Mouse (Mus musculus) kidney, adult 2 months (tissue): Measurements from ENCODE around the gene Tuba4a. TPM values are rescaled to one million over a fixed set of nuclear protein-coding genes. Genes with fewer than 3 reads are reported as not detected.
A peak's percentile ranks its signal among the peaks of the same experiment; 100 is the strongest.

Source experiments
- DNase-seq: peaks from one replicate; pipeline ENCODE4 v3.0.0; 2021
- H3K27ac ChIP-seq: fragments of 200-500 bp; 2 replicates; pipeline ENCODE4 v1.5.1; 2012; ENCODE audit warnings: low read depth, low read length, control low read depth, inconsistent platforms; ENCODE audit not compliant: insufficient read depth
- H3K27me3 ChIP-seq: fragments of 200-500 bp; replicated peaks from 2 replicates; pipeline ENCODE4 v1.6.1; 2012; ENCODE audit warnings: mild to moderate bottlenecking, moderate library complexity, low read length, inconsistent platforms; ENCODE audit not compliant: control insufficient read depth, insufficient read depth
- H3K36me3 ChIP-seq: fragments of 200-500 bp; 2 replicates; pipeline ENCODE4 v1.6.1; 2012; ENCODE audit warnings: mild to moderate bottlenecking, moderate library complexity, low read length, inconsistent platforms; ENCODE audit not compliant: control insufficient read depth, insufficient read depth
- H3K4me1 ChIP-seq: fragments of 200-500 bp; 2 replicates; pipeline ENCODE4 v1.6.1; 2011; ENCODE audit warnings: low read length; ENCODE audit not compliant: control insufficient read depth, insufficient read depth
- H3K4me3 ChIP-seq: fragments of 200-500 bp; 2 replicates; pipeline ENCODE4 v1.5.1; 2011; ENCODE audit warnings: mild to moderate bottlenecking, low read depth, low read length, control low read depth; ENCODE audit not compliant: insufficient read depth
- CTCF ChIP-seq: fragments of 200-500 bp; conservative IDR thresholded peaks from 2 replicates; pipeline ENCODE4 v1.5.1; 2011; ENCODE audit warnings: low read depth, mild to moderate bottlenecking, control low read depth, low read length, moderate library complexity, mixed read lengths; ENCODE audit not compliant: insufficient read depth, insufficient read length
- POLR2A ChIP-seq: fragments of 200-500 bp; IDR thresholded peaks from one replicate; pipeline ENCODE4 v1.6.1; 2011; ENCODE audit warnings: low read depth, low read length, control low read depth
- WGBS: fragments of 180-500 bp; shearing (Covaris S2); methylation state at CpG from one replicate; pipeline ENCODE4 v1.1.7; 2018; 5-methylcytosine and 5-hydroxymethylcytosine counted together
- polyA plus RNA-seq: library from polyadenylated mRNA; depleted of rRNA; stranded (reverse); fragments of >200 nt; gene quantifications from 2 replicates; pipeline ENCODE4 v1.2.3, GENCODE M21; 2012

The Tuba4a gene
- polyA plus RNA-seq, 1 experiment, result 301 TPM

DNA sequence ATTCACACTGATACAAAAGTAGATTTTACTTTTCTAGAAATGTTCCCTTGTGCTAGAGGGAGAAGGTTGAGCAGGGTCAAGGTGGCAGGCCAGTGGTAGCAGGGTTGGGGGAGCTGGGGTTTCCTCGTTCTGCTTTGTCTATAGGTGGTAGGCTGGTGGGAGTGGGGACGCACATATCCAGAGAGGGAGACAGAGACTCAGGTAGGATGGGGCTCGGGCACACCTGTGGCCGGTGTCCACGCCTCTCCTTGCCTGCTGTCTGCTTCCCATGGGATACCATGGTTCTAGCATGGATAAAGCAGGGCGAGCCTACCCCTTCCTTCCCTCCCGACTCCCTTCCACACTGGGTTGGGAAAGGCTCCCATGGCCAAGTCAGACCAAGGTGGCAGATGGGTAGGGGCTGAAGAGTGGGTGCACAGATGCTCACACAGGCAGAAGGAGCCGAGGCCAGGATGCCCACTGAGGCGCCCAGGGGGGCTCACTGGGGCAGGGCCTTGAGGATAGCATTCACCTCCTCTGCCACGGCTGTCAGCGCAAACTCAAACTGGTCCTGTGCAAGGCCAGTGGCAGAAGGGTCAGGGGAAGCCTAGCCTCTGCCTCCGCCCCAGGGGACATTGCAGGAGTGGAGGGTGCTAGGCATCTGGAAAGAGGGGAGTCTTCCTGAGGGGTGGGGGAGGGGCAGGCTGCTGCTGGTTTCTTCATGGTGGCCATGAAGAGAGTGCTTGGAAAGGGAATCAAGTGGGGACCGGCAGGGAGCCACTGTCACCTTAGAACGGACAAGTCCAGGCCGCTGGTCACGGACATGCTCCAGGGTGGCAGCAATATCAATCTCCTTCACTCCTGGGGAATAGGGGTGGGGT is 27.6 kb upstream of the Tuba4a start:
- H3K4me3 ChIP-seq, result no peak overlapping the region
- TF ChIP-seq POLR2A (no peak), CTCF (no peak)
- DNase-seq, result no peak
- H3K27me3 ChIP-seq, result no peaks in the 10 kb centered on the region
- no peaks in the 10 kb centered on the region for H3K4me1 ChIP-seq
- WGBS, result 80% methylated on average over 16 of the region's 16 CpGs
- H3K27ac ChIP-seq, result no peak overlapping the region
- no peaks in the 10 kb centered on the region for H3K36me3 ChIP-seq

- DNase-seq, result peak; percentile 71
- WGBS, result 35% methylated on average over 4 of the region's 4 CpGs
- no peaks in the 10 kb centered on the region for H3K4me1 ChIP-seq
- no peak overlapping the region for H3K27ac ChIP-seq
- H3K27me3 ChIP-seq, result no peaks in the 10 kb centered on the region
- no peaks in the 10 kb centered on the region; the same call in 1 of the 2 replicates for H3K36me3 ChIP-seq
- TF ChIP-seq CTCF (no peak), POLR2A (no peak)
- H3K4me3 ChIP-seq, result no peak overlapping the region
Observed at GRCm38 (mm10) chr1:75244836-75245235, 25.2 kb upstream of the Tuba4a start.

GRCm38 (mm10) chr1:75244175-75244826 is 24.6 kb upstream of the Tuba4a start:
- TF ChIP-seq POLR2A, result no peak
- no peak for TF ChIP-seq CTCF
- WGBS, result 92% methylated on average over 12 of the region's 12 CpGs

DNA sequence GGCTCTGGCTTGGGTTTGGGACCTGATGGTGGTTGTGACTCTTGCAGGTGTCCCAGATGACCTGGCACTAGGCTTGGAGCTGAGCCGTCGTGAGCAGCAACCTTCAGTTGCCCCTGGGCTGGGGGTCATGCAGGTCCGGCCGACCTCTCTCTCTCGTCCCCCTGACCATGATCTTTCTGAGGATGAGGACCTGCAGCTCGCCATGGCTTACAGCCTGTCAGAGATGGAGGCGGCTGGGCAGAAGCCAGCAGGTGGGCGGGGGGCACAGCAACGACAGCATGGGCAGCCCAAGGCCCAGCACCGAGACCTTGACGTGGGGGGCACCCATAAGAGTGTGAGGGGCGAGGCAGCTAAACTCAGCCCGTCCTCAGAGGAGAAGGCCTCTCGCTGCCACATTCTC is 23.7 kb upstream of the Tuba4a start:
- Histone ChIP-seq H3K36me3 (no peaks in the 10 kb centered on the region; the same call in 1 of the 2 replicates), H3K4me1 (no peaks in the 10 kb centered on the region), H3K27ac (no peak overlapping the region), H3K4me3 (no peak overlapping the region), H3K27me3 (no peaks in the 10 kb centered on the region)
- WGBS, result 92% methylated on average over 14 of the region's 14 CpGs
- DNase-seq, result no peak
- TF ChIP-seq POLR2A (no peak), CTCF (no peak)

More at GRCm38 (mm10) chr1:75244175-75244826, 24.6 kb upstream of the Tuba4a start:
- Histone ChIP-seq H3K27ac (no peak overlapping the region), H3K4me3 (no peak overlapping the region), H3K4me1 (no peaks in the 10 kb centered on the region), H3K36me3 (no peaks in the 10 kb centered on the region; the same call in 1 of the 2 replicates), H3K27me3 (no peaks in the 10 kb centered on the region)
- DNase-seq, result no peak

- no peak overlapping the region for H3K27ac ChIP-seq
- WGBS, result 85% methylated on average over 10 of the region's 10 CpGs
Observed at GRCm38 (mm10) chr1:75239591-75239990, 19.9 kb upstream of the Tuba4a start.

GRCm38 (mm10) chr1:75236117-75237050 is 16.7 kb upstream of the Tuba4a start, which contains the start of gene Dnajb2:
Dnajb2 (plus strand) TSS chr1:75236406.
- Histone ChIP-seq H3K27me3 (no peaks in the 10 kb centered on the region), H3K4me1 (peaks cover 12% of the 10 kb centered on the region), H3K36me3 (no peaks in the 10 kb centered on the region; the same call in 1 of the 2 replicates), H3K4me3 (peak within 1 kb of the TSS; percentile 83), H3K27ac (peak within 1 kb of the TSS; percentile 100)
- WGBS, result under 1% methylated on average over 64 of the region's 64 CpGs
- peak; percentile 96 for DNase-seq
- TF ChIP-seq POLR2A, result peak; percentile 69
- TF ChIP-seq CTCF, result no peak

More at GRCm38 (mm10) chr1:75239591-75239990, 19.9 kb upstream of the Tuba4a start:
- TF ChIP-seq CTCF (no peak), POLR2A (no peak)
- Histone ChIP-seq H3K27me3 (no peaks in the 10 kb centered on the region), H3K36me3 (no peaks in the 10 kb centered on the region; the same call in 1 of the 2 replicates), H3K4me1 (peaks cover 12% of the 10 kb centered on the region), H3K4me3 (no peak overlapping the region)
- no peak for DNase-seq
